Mouse (Mus musculus) hindlimb bud, embryonic 11.5 days (tissue): ENCODE results near the gene Hsd17b12.

Experiments used
- DNase-seq: peaks from one replicate; pipeline ENCODE4 v3.0.0-alpha.2; 2012; ENCODE audit warnings: low read depth, low spot score; ENCODE audit errors: extremely low spot score

Hsd17b12 gene

DNA sequence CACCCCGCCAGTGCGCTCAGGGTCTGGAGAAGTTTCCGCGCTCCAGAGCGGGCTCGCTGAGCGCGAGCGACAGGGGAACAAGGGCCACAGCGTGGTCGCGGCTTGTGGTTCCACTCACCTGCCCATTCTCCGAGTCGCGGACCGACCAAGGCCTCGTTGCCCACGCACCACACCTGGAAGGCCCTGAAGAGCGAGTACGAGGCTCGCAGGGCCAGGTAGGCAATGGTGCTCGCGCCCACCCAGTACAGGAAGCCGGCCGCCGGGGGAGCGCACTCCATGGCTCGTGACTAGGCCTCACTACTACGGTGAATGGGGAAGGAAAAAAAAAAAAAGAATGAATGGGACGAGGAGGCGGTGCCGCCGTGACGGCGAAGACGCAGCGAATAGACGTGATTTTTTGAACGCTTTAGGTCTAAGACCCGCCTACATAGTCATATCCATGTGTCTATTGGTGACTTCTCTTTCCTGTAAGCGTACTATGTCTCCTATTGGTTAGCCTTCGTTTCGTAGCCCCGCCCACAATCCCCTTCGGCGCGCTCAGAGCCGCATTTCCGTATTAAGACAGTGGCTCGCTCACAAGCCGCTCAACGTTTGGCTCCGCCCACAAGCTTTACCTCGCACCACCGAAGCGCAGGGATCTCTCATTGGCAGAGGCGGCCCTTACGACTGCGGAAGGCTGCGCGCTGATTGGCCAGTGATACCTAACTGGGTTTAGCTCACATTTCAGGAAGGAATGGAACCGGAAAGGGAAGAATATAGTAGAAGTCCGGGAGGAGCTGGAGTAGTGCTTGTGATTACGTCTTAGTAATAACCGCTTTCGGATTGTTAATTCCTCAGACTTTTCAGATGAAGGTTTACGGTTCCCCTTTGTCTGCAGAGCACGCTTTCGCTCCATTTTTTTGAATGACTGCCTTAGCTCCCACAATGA lies at the start of gene Hsd17b12:
Hsd17b12 (minus strand) TSS at position 373 of the 928 bp plus-strand sequence.
- DNase-seq, result peak; percentile 99

DNA sequence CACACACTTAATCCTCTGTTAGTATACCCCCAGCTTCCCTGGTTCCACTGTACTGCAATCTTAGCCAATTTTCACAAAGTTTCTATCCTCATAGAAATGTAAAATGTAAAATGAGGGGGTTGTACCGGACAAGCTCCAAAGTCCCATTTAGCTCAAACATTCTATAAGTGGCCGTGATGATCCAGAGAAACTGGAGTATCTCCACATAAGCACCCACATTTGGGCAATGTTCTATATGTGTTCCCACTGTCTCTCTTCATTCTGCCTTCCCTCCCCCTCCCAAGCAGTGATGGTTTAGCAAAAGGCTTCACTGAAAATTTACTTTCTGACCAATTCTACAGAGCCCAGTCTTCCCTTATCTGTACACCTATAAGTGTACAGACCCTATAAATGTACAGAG lies 27.1 kb upstream of the Hsd17b12 start:
- DNase-seq, result no peak

DNA sequence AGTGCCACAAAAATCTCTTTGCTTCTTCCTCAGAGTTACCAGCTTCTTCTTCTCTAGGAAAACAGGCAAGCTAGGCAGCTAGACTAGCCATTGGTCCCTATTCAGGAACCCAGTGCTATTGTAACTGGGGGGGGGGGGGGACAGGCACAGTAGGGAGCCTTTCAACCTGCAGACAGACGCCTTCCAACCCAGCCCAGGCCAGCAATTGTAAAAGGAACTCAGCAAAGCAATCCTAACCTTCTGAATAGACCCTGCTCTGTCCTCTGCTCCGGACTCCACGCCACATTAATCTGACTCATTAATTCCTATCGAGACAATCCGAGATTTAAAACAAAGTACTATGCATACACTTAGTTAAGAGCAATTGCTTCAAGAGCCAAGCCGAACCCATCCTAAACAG lies 26.4 kb upstream of the Hsd17b12 start:
- no peak for DNase-seq

DNA sequence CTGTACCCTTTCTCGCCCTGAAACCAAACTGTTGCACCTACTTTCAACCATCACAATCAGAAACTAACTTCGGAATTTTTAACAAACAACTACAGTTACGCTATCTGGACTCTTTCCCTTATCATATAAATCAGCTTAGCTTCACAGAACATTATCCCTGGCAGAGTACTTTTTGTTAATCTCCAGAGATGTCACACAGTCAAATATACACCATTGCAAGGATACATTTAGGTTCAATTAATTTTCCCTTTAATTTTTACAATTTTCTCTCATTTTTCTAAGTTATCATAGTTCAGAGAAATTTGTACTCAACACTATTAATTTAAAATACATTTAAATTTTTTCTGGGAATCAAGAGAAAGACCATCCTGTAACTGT lies 21.3 kb upstream of the Hsd17b12 start:
- DNase-seq, result no peak

DNA sequence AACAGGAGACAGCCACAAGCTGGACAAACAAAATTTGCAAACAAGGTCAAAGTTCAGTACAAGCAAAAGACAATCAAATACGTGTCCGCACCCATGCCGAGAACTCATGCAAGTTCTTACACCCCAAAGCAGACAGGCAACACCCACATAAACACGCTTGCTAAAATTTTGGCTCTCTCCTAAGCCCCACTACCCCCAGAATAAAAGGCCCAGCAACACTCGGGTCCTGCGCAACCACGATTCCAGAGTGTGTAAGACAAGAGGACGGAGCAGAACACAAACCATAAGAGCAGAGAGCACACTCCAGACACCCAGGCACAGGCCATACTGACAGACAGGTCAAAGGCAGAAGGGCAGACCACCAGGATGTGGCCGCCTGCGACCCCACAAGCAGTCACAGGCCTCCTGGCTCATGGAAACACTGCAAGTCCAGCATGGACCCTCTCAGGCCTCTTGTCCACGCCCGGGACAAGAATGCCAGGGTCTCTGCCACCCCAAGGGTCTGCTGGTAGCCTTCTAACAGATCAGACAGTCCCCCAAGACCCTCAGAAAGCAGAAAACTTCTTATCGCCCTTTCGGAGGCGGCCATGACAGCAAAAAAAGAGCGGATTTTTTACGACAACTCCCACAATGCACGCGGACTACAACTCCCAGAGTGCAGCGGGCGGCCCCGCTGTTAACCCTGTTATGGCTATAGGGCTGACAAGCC lies 20.7 kb upstream of the Hsd17b12 start:
- DNase-seq, result peak; percentile 73

DNA sequence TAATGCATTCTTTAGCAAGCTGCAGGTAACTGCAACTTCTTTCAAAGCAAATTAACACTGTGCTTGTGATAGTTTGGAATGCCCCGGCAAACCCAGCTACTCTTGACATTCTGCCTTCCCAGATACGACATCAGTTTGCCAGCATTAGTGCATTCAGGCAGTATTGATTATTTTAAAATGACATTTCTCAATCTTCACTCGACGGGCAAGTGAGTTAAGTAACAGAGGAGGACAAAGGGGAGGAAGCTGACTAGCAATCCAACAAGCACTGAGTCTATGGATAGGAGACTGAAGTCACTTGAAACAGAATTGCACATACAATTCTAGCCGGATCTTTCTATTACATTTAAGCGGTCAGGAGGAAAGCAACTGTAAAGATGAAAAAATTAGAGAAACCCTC lies 19.5 kb upstream of the Hsd17b12 start:
- DNase-seq, result no peak

DNA sequence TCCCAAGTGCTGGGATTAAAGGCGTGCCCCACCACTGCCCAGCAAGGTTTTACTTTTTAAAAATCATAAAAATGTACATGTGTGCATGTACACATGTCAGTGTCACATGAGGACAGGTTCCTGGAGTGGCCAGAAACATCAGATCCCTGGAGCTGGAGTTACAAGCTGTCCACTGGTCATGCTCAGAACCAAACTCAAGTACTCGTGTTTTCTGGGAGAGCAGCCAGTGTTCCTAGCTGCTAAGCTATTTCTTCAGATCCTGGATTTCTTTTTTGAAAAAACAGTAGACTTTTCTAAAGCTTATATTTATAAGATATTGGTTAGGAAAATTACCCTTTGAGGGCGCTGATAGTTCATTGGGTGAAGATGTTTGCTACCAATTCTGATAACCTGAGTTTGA lies 18.6 kb upstream of the Hsd17b12 start:
- DNase-seq, result no peak

DNA sequence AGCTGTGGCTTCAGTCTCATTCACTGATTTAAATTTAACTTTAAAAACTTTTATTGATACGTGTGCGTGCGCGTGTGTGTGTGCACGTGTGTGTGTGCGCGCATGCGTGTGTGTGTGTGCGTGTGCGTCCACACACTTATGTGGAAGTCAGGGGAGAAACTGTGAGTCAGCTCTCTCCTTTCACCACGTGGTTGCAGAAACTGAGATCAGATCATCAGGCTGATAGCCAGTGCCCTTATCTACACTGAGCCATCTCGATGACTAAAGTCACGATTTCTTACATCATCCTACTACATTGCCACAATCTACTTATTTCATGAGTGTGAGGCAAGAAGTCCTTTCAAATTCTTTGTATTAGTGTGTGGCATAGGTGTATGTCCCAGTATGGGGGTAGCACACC lies 15.8 kb upstream of the Hsd17b12 start:
- DNase-seq, result no peak

DNA sequence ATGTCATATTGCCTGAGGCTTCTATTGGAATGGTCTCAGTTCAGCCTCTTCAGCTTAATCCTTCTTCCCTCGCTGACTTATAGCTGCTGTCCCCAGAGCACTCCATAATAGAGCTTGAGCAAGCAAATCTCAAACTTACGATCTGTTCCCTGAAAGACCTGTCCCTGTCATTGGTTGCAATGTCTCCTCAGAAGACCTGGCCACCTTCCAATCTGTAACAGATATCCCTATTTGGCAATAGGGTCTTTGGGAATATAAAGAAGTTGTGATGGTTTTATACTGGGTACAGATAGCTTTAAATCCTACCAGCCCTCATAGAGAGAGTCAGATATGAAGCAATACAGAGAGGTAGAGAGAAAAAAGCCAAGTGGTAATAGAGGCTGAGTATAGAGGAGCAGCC lies 5.4 kb upstream of the Hsd17b12 start:
- no peak for DNase-seq

DNA sequence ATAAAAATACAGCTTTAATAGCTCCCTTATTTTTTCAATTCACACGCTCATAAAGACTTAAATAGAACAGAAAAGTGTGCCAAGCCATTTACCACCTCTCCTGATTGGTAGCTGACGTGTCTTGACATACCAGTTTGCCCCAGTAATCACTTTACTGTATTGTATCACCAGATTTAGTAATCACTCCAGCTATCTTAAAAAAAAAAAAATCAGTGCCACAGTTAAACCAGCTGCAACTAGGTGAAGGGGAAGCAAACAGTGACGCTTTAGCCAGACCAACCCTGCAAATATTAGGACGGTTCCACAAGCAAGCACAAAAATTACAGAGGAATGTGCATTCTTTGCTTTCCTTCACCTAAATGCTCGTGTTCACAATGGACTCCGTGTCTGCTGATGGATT lies 4.4 kb upstream of the Hsd17b12 start:
- no peak for DNase-seq

DNA sequence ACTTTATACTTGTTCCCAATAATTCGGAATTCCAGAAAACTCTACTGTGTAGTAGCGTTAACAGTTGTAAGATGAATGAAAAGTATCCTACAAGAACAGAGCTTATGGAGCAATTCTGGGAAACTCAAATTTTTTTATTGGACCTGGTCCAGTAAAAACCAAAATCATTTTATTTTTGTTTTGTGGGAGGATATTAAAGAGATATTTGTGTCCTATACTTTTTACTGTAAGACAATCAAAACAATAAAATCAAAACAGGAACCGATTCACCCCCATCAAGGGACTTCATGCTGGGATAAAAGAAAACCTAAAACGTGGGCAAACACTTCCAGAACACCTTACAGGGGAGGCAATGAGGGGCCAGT lies 738 bp upstream of the Hsd17b12 start:
- DNase-seq, result no peak

DNA sequence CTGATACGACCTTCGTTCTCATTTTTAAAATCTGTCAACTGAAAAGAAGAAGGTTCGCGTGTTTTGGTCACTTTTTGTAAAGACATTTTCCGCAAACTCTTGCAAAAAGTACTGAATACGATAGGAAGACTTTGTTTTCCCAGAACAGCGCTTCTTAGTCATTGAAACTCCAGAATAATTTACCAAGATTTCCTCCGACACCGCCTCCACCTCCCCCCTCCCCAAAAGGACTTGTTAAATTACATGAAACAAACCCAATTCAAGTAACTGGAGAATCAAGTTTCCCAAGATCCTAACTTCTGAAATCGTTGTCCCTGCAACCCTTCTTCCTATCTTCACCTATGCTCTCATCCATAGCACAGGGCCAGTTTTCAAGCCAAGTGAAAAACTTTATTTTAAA lies 713 bp downstream of the Hsd17b12 start:
- DNase-seq, result no peak

DNA sequence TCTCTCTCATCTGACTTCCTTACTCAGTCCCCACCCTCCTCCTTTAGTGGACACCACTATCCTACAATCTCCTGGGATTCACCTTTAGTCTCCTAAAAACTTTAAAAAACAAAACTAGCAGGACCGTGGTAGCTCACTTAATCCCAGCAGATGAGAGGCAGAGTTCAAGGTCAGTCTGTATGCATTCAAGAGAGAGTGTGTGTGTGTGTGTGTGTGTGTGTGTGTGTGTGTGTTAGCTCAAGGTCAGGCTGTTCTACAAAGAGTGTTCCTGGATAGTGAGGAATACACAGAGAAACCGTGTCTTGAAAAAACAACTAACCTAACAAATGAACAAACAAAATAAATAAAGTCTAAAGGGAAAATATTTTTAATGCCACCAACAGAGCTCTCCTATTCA lies 12.6 kb downstream of the Hsd17b12 start:
- no peak for DNase-seq

DNA sequence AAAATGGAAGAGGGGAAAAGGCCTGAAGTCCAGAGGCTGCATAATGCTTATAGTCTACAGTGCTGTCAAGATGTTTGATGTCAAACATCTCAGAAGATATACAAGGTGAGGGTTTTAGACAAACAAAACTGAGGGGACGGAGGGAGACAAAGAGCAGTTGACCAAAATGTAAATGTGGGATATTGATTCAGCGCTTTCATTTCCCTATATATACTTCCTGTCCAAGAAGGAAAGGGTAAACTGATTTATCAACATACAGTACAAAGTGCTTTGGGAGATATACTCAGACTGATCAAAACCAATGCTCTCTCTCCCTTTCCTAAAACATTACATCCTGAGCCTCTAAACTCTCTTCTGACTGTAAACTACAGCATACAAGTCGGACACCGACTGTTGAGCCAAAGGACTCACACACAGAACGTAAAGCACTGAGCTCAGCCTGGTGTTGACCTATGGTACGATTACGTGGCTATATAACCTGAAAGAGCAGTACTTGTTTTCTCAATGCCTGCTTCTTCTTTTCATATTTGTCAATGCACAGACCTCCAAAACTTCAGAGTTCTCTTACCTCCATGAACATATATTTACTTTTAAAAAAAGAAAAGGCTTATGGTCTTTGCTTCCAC lies 13.1 kb downstream of the Hsd17b12 start:
- no peak for DNase-seq

DNA sequence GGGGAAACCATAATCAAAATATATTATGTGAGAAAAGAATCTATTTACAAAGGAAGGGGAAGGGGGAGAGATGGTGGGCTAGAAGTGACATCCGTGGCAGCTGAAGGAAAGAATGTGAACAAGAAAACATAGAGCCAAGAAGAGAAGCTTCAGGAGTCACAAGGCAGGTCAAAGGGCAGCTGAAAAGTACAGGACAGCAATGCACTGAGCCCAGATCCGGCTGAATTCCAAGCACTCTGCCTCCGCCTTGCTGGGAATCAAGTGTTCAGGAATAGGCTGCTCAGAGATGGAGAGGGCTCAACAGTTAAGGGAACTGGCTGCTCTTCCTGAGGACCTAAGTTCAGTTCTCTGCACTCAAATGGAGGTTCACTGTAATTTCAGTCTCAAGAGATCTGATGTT lies 16.5 kb downstream of the Hsd17b12 start:
- DNase-seq, result no peak

DNA sequence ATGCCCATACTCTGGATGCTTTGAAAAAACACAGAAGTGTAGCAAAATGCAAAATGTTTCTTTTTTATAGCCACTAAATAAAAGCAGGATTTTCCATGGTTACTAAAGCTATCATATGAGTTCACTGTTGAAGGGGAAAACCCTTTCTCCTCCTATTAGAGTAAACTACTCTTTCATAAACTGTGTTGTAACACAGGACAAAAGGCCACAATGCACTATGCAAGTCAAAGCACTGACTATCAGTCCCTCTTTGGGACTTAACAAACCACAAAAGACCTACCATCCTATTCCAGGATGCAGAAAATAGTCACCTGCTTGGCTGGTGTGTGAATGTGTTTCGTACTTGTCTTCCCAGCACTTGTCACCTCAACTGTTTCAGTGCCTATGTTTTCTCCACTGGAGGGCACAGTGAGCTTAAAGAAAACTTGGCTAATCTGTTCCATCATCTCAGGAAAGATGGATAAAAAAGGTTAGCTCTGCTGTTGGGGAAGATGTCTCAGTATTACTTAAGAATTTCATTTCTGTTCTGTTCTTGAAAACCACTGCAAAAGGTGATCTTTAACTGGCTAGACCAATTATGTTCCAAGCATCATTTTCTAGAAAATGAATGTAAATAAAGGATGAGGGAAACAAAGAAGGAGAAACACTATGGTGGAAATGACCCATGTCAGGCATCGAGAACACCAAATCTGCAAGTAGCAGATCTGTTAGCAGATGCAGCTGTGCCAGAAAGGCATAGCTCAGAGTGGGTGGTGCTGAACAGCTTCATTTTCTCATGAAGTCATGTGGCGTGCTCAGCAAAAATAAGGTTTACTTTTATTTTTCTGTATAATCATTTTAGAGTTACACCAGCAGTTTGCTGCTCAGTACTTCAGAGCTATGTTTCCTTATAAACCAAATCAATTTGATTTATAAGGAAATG lies 19.0 kb downstream of the Hsd17b12 start:
- DNase-seq, result no peak

DNA sequence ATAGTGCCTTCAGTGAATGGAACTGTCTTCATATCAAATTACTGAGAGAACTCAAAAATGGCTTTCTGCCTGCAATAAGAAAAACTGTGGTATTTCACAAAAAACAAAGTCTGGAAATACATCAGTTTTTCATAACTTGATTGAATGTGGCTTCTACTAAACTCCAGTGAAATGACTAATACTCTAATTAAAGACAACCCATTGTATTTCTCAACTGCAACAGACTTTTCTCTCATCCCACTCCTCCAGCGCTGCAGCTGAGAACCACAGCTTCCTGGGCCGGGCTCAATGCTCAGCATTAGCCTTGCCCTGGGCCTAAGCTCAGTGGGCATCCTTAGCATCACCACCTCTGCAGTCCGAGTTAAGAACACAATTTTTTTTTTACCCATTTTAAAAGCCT lies 20.9 kb downstream of the Hsd17b12 start:
- DNase-seq, result no peak

DNA sequence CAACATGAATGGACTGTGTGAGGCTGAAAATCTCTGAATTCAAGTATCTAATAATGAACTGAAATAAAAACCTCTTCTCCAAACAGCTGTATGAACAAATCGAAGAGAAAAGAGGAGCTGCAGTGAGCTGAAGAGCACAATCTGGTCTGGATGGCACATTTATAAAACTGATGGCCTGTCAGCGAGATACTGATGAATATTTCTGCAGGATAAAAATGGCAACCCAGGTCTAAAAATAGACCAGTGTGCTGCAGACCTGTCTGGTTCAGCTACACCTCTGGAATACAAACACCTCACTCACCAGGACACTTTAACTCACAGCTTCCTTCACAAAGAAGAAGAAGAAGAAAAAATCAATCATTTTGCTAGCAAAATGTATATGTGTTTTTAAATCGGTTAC lies 29.3 kb downstream of the Hsd17b12 start:
- no peak for DNase-seq

DNA sequence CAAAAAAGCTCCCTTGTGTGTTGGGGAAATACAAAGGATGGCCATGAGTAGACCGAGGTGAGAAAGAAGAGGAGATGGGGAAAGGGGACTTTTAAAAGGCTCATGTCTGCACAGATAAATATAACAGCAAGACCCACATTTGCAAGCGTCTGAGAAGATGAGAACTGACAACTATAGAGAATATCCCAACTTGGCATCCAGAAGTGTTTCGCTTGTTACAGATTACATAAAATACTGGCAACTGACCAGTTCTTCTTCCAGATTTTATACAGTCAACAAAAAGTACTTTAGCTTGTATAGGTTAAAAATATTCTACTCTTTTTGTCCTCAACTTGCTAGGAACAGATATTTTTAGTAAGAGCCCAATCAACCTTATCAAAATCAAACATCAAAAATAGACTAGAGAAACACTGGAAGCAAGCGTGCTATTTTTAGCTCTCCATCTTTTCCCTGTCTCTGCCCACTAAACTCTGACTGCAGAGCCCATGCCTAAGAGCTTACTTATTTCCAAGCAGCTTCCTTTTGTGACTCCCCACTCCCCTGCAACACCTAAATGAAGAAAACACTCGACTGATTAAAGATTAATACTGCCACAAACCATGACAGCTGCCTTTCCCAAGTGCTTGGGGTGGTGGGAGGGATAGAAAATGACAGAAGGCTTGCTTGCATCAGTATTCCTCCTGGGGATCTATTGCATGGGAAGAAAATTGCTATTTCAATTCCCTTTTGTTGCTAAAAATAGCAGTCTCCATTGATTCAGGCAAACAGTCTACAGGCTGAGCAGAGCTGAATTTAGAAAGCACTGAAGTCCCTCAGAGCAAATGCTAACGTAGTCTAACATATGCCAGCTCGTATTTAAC lies 35.4 kb downstream of the Hsd17b12 start:
- no peak for DNase-seq

DNA sequence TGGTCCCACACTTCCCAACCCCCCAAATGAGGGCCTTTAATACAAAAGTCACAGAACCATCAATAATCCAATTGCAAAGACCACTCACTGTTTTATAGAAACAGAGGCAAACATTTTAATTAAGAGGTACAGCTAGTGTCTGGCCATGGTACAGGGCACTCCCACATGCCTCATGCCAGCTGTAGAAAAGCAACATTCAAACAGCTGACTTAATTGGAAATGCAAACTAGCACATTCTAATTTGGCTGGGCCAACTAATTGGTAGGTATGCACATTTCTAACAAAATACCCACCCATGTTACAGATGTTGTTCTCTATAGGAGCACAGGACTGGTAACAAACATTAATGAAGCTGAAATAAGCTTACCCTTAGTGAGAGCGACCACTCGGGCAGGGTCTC lies 54.0 kb downstream of the Hsd17b12 start:
- no peak for DNase-seq
